Mouse (Mus musculus): ENCODE measurements around the gene Lsamp. TPM values are rescaled to one million over a fixed set of nuclear protein-coding genes. Genes with fewer than 3 reads are reported as not detected.

Gene Lsamp
- polyA plus RNA-seq, 1 experiment from 2014 or later = 0.04 TPM

DNA sequence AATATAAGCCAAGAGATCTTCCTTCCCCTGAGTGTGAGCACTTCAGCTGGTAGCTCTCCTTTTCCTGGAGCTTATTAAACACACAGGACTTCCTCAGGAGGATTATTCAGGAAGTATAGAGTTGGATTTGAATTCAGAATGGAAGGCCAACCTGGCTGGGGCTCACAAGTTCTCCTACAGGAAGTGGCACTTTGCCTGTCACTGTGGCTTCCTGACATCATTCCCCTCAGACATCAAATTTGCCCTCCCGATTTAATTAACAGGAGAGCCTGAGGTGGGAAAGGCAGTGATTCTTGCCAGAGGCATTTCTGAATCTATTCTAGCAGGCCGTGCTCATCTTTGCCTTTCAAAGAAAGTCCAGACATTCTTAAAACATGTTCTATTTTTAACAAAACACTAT lies 2097.4 kb downstream of the Lsamp start:
- H3K4me2 ChIP-seq (ENCODE audit: low read depth, low read length) = no peak overlapping the region
- no peak for ATAC-seq
- H3K9ac ChIP-seq (replicated peaks) = no peak overlapping the region
- H3K4me3 ChIP-seq (ENCODE audit: low read depth, low read length) = no peak overlapping the region
- TF ChIP-seq EP300 (IDR thresholded peaks at IDR 0.05; ENCODE audit: low read depth) (no peak), CTCF (IDR thresholded peaks at IDR 0.05; ENCODE audit: low read depth) (no peak)
- H3K27me3 ChIP-seq (ENCODE audit: insufficient read depth, low read length) = no peaks in the 10 kb centered on the region
- H3K9me3 ChIP-seq (ENCODE audit: low read length) = no peaks in the 10 kb centered on the region
- 59% methylated on average over 2 of the region's 2 CpGs for WGBS (ENCODE audit: insufficient replicate concordance)
- no peaks in the 10 kb centered on the region for H3K4me1 ChIP-seq (ENCODE audit: insufficient read depth)
- no peak for DNase-seq
- no peak overlapping the region for H3K27ac ChIP-seq (ENCODE audit: low read depth)
- H3K36me3 ChIP-seq (replicated peaks; ENCODE audit: insufficient read depth, low read length) = no peaks in the 10 kb centered on the region

DNA sequence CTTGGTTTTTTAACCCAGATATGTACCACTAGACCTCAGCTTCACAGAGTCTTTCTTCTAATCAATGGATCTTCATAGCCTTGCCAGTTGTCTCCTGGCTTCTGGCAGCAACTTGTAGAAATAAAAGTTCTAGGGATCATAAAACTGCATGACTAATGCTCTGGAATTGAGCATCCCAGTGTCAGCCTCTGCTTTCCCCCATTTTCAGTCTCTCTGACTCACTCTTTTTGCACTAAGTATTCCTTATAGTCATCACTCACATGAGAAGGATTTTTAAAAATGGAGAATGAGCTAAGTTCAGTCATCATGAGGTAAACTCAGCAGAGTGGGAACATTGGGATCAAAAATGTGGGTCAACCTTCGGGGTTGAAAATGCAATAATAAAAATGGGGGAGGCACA lies 2113.3 kb downstream of the Lsamp start:
- Histone ChIP-seq H3K4me3 (ENCODE audit: low read depth, low read length) (no peak overlapping the region), H3K27ac (ENCODE audit: low read depth) (no peak overlapping the region), H3K27me3 (ENCODE audit: insufficient read depth, low read length) (no peaks in the 10 kb centered on the region), H3K9me3 (ENCODE audit: low read length) (no peaks in the 10 kb centered on the region), H3K9ac (replicated peaks) (no peak overlapping the region), H3K4me1 (ENCODE audit: insufficient read depth) (no peaks in the 10 kb centered on the region), H3K36me3 (replicated peaks; ENCODE audit: insufficient read depth, low read length) (no peaks in the 10 kb centered on the region), H3K4me2 (ENCODE audit: low read depth, low read length) (no peak overlapping the region)
- DNase-seq (no peak), ATAC-seq (no peak)
- TF ChIP-seq CTCF (IDR thresholded peaks at IDR 0.05; ENCODE audit: low read depth) = no peak
- 73% methylated on average over 1 of the region's 1 CpGs for WGBS (ENCODE audit: insufficient replicate concordance)

DNA sequence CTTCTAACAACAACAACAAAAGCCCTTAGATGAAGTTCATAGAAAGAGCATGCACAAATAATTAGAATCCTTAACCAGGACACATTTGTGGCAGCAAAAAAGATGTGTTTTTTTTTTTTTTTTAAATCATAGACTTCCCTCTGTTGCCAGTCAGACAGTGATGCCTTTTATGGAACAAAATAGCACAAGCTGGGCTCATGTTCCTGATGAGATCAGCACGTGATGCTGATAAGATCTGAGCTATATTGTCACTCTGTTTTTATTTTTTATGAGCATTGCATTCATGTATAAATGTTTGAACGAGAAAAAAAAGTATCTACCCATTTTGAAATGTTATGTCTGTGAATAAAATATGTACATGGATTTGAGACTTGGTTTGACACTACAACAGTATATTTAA lies 2118.0 kb downstream of the Lsamp start:
- Histone ChIP-seq H3K27me3 (ENCODE audit: insufficient read depth, low read length) (no peaks in the 10 kb centered on the region), H3K27ac (ENCODE audit: low read depth) (no peak overlapping the region), H3K4me1 (ENCODE audit: insufficient read depth) (no peaks in the 10 kb centered on the region), H3K9ac (replicated peaks) (no peak overlapping the region), H3K36me3 (replicated peaks; ENCODE audit: insufficient read depth, low read length) (no peaks in the 10 kb centered on the region), H3K9me3 (ENCODE audit: low read length) (no peaks in the 10 kb centered on the region), H3K4me3 (ENCODE audit: low read depth, low read length) (no peak overlapping the region), H3K4me2 (ENCODE audit: low read depth, low read length) (no peak overlapping the region)
- ATAC-seq (no peak), DNase-seq (no peak)
- WGBS (ENCODE audit: insufficient replicate concordance) = 44% methylated on average over 2 of the region's 2 CpGs
- TF ChIP-seq EP300 (IDR thresholded peaks at IDR 0.05; ENCODE audit: low read depth) = no peak
- TF ChIP-seq CTCF (IDR thresholded peaks at IDR 0.05; ENCODE audit: low read depth) = no peak

DNA sequence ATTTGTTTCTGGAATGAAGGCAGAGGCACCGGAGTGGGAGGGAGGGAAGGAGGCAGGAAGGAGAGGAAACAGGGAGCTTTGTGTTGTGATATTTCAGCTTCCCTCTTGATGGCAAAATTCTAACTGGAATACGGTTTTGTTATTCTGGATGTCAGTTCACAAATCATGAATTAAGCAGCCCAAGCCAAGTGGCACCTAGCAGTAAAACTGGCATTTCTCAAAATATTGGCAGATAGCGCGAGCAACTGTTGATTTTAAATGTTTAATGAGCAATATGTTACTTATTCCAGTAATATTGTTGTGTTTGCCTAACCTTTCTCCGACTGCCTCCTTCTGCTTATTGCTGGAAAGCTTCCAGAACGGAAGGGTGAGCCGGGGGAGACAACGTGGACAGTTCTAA lies 2118.5 kb downstream of the Lsamp start:
- H3K27ac ChIP-seq (ENCODE audit: low read depth) = no peak overlapping the region
- no peaks in the 10 kb centered on the region for H3K27me3 ChIP-seq (ENCODE audit: insufficient read depth, low read length)
- 53% methylated on average over 8 of the region's 8 CpGs for WGBS (ENCODE audit: insufficient replicate concordance)
- DNase-seq = no peak
- no peak overlapping the region for H3K4me3 ChIP-seq (ENCODE audit: low read depth, low read length)
- no peaks in the 10 kb centered on the region for H3K4me1 ChIP-seq (ENCODE audit: insufficient read depth)
- H3K36me3 ChIP-seq (replicated peaks; ENCODE audit: insufficient read depth, low read length) = no peaks in the 10 kb centered on the region
- no peak overlapping the region for H3K4me2 ChIP-seq (ENCODE audit: low read depth, low read length)
- H3K9ac ChIP-seq (replicated peaks) = no peak overlapping the region
- H3K9me3 ChIP-seq (ENCODE audit: low read length) = no peaks in the 10 kb centered on the region
- no peak for TF ChIP-seq EP300 (IDR thresholded peaks at IDR 0.05; ENCODE audit: low read depth)
- no peak for TF ChIP-seq CTCF (IDR thresholded peaks at IDR 0.05; ENCODE audit: low read depth)
- no peak for ATAC-seq

DNA sequence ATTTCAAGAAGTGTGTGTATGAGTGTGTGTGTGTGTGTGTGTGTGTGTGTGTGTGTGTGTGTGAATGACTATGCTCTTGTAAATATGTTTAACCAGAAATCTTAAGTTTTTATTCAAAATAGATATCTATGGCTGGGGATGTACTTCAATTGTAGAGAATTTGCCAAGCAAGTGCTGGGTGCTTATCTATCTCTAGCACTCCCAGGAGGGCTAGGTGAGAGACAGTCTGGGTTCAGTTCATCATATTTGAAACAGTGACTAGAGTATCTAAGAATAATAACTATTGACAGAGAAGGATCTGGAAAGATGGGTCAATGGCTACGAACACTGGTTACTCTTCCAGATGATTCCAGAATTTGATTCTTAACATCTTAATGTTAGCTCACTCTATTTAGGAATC lies 2128.1 kb downstream of the Lsamp start:
- no peaks in the 10 kb centered on the region for H3K4me1 ChIP-seq (ENCODE audit: insufficient read depth)
- H3K36me3 ChIP-seq (replicated peaks; ENCODE audit: insufficient read depth, low read length) = no peaks in the 10 kb centered on the region
- TF ChIP-seq CTCF (IDR thresholded peaks at IDR 0.05; ENCODE audit: low read depth) = no peak
- ATAC-seq (no peak), DNase-seq (no peak)
- no peak overlapping the region for H3K4me3 ChIP-seq (ENCODE audit: low read depth, low read length)
- 86% methylated on average over 1 of the region's 1 CpGs for WGBS (ENCODE audit: insufficient replicate concordance)
- H3K27ac ChIP-seq (ENCODE audit: low read depth) = no peak overlapping the region
- H3K9me3 ChIP-seq (ENCODE audit: low read length) = no peaks in the 10 kb centered on the region
- H3K27me3 ChIP-seq (ENCODE audit: insufficient read depth, low read length) = no peaks in the 10 kb centered on the region
- no peak overlapping the region for H3K9ac ChIP-seq (replicated peaks)
- no peak overlapping the region for H3K4me2 ChIP-seq (ENCODE audit: low read depth, low read length)

DNA sequence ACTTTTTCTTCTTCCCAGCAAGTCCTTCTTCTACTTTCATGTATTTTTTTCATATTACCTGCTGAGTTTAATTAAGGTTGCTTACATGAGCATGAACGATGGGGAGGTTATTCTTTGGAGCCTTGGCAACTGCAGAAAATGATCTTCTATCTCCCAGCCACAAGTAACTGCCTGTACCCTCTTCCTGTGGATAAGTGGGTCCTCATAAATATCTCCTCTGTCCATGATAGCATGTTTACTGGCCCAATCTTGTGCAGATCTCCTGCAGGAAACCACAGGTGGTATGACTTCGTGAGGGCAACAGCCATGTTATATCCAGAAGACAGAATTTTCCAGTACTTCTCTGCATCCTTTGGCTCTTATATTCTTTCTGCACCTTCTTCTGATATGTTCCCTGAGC lies 2129.1 kb downstream of the Lsamp start:
- Histone ChIP-seq H3K27ac (ENCODE audit: low read depth) (no peak overlapping the region), H3K9me3 (ENCODE audit: low read length) (no peaks in the 10 kb centered on the region), H3K9ac (replicated peaks) (no peak overlapping the region), H3K4me2 (ENCODE audit: low read depth, low read length) (no peak overlapping the region), H3K36me3 (replicated peaks; ENCODE audit: insufficient read depth, low read length) (no peaks in the 10 kb centered on the region), H3K4me3 (ENCODE audit: low read depth, low read length) (no peak overlapping the region), H3K4me1 (ENCODE audit: insufficient read depth) (no peaks in the 10 kb centered on the region), H3K27me3 (ENCODE audit: insufficient read depth, low read length) (no peaks in the 10 kb centered on the region)
- ATAC-seq = no peak
- DNase-seq = no peak
- WGBS (ENCODE audit: insufficient replicate concordance) = 39% methylated on average over 2 of the region's 2 CpGs
- TF ChIP-seq EP300 (IDR thresholded peaks at IDR 0.05; ENCODE audit: low read depth) = no peak
- TF ChIP-seq CTCF (IDR thresholded peaks at IDR 0.05; ENCODE audit: low read depth) = no peak

DNA sequence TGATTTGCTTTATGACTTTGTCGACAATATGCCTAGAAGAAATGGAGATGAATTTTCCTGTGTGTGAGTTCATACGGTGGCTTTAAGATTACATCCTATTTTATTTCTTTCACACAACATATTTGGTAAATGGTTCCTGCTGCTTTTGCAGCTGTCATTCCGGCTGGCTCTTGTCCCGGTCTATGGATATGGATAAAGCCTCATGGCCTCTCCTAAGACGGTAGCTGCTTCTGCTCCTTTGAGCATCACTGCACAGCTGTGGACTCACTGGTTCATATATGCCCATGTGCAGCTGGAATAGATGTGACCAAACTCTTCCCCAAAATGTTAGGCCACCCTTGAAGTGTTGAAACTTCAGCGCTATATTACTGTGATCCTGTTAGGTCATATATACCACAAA lies 2137.6 kb downstream of the Lsamp start:
- WGBS (ENCODE audit: insufficient replicate concordance) = 80% methylated on average over 6 of the region's 6 CpGs
- TF ChIP-seq EP300 (IDR thresholded peaks at IDR 0.05; ENCODE audit: low read depth) (no peak), CTCF (IDR thresholded peaks at IDR 0.05; ENCODE audit: low read depth) (no peak)
- Histone ChIP-seq H3K9me3 (ENCODE audit: low read length) (no peaks in the 10 kb centered on the region), H3K27ac (ENCODE audit: low read depth) (no peak overlapping the region), H3K36me3 (replicated peaks; ENCODE audit: insufficient read depth, low read length) (no peaks in the 10 kb centered on the region), H3K9ac (replicated peaks) (no peak overlapping the region), H3K27me3 (ENCODE audit: insufficient read depth, low read length) (no peaks in the 10 kb centered on the region), H3K4me1 (ENCODE audit: insufficient read depth) (no peaks in the 10 kb centered on the region), H3K4me3 (ENCODE audit: low read depth, low read length) (no peak overlapping the region), H3K4me2 (ENCODE audit: low read depth, low read length) (no peak overlapping the region)
- DNase-seq = no peak
- ATAC-seq = no peak
